Mouse (Mus musculus): ENCODE data around the gene Znhit2. TPM values are rescaled to one million over a fixed set of nuclear protein-coding genes. Genes with fewer than 3 reads are reported as not detected.

The Znhit2 gene
- polyA plus RNA-seq, 1 experiment from 2014 or later: 40.5 TPM

GRCm38 (mm10) chr19:6067011-6067723 is 6.2 kb downstream of the Znhit2 start:
- peak overlapping the region; percentile 49 for H3K4me3 ChIP-seq (ENCODE audit: low read depth, low read length)
- ATAC-seq (peak; percentile 77), DNase-seq (ENCODE audit: low spot score) (peak; percentile 89)
- no peaks in the 10 kb centered on the region for H3K27me3 ChIP-seq (replicated peaks; ENCODE audit: control insufficient read depth, insufficient read depth, low read length)
- H3K27ac ChIP-seq (ENCODE audit: low read depth, low read length): peak overlapping the region; percentile 83
- peaks cover 14% of the 10 kb centered on the region for H3K4me1 ChIP-seq (ENCODE audit: control insufficient read depth, insufficient read depth, low read length)
- H3K36me3 ChIP-seq (ENCODE audit: control insufficient read depth, insufficient read depth, low read length): peaks cover 29% of the 10 kb centered on the region
- H3K9ac ChIP-seq (ENCODE audit: low read length): peak overlapping the region; percentile 77
- under 1% methylated on average over 29 of the region's 30 CpGs for WGBS
- H3K4me2 ChIP-seq (ENCODE audit: low read length): peak overlapping the region; percentile 93
- no peaks in the 10 kb centered on the region for H3K9me3 ChIP-seq (replicated peaks; ENCODE audit: control insufficient read depth, low read length)

GRCm38 (mm10) chr19:6067724-6068415 is 6.9 kb downstream of the Znhit2 start, which contains the start of gene Tm7sf2:
TSS of gene Tm7sf2 (minus strand) at chr19:6068373.
- ATAC-seq (peak; percentile 93), DNase-seq (ENCODE audit: low spot score) (peak; percentile 94)
- Histone ChIP-seq H3K9me3 (replicated peaks; ENCODE audit: control insufficient read depth, low read length) (no peaks in the 10 kb centered on the region), H3K27ac (ENCODE audit: low read depth, low read length) (peak within 1 kb of the TSS; percentile 83), H3K36me3 (ENCODE audit: control insufficient read depth, insufficient read depth, low read length) (peaks cover 32% of the 10 kb centered on the region), H3K4me2 (ENCODE audit: low read length) (peak within 1 kb of the TSS; percentile 93), H3K9ac (ENCODE audit: low read length) (peak within 1 kb of the TSS; percentile 77), H3K27me3 (replicated peaks; ENCODE audit: control insufficient read depth, insufficient read depth, low read length) (no peaks in the 10 kb centered on the region), H3K4me3 (ENCODE audit: low read depth, low read length) (peak within 1 kb of the TSS; percentile 49), H3K4me1 (ENCODE audit: control insufficient read depth, insufficient read depth, low read length) (peaks cover 9% of the 10 kb centered on the region; the same call in 1 of the 2 replicates)
- WGBS: 10% methylated on average over 30 of the region's 33 CpGs

GRCm38 (mm10) chr19:6068951-6069350 is 8.0 kb downstream of the Znhit2 start:
- DNase-seq (ENCODE audit: low spot score) (no peak), ATAC-seq (no peak)
- no peak overlapping the region for H3K4me3 ChIP-seq (ENCODE audit: low read depth, low read length)
- H3K9ac ChIP-seq (ENCODE audit: low read length): no peak overlapping the region
- H3K27ac ChIP-seq (ENCODE audit: low read depth, low read length): no peak overlapping the region
- 81% methylated on average over 4 of the region's 4 CpGs for WGBS
- H3K36me3 ChIP-seq (ENCODE audit: control insufficient read depth, insufficient read depth, low read length): peaks cover 37% of the 10 kb centered on the region
- H3K4me1 ChIP-seq (ENCODE audit: control insufficient read depth, insufficient read depth, low read length): peaks cover 9% of the 10 kb centered on the region; the same call in 1 of the 2 replicates
- no peaks in the 10 kb centered on the region for H3K27me3 ChIP-seq (replicated peaks; ENCODE audit: control insufficient read depth, insufficient read depth, low read length)
- no peaks in the 10 kb centered on the region for H3K9me3 ChIP-seq (replicated peaks; ENCODE audit: control insufficient read depth, low read length)
- H3K4me2 ChIP-seq (ENCODE audit: low read length): no peak overlapping the region

GRCm38 (mm10) chr19:6069851-6070250 is 8.9 kb downstream of the Znhit2 start:
- 93% methylated on average over 10 of the region's 10 CpGs for WGBS
- Histone ChIP-seq H3K4me1 (ENCODE audit: control insufficient read depth, insufficient read depth, low read length) (peaks cover 9% of the 10 kb centered on the region; the same call in 1 of the 2 replicates), H3K36me3 (ENCODE audit: control insufficient read depth, insufficient read depth, low read length) (peaks cover 44% of the 10 kb centered on the region)

GRCm38 (mm10) chr19:6070571-6071250 is 9.7 kb downstream of the Znhit2 start:
- Histone ChIP-seq H3K9me3 (replicated peaks; ENCODE audit: control insufficient read depth, low read length) (no peaks in the 10 kb centered on the region), H3K27me3 (replicated peaks; ENCODE audit: control insufficient read depth, insufficient read depth, low read length) (no peaks in the 10 kb centered on the region), H3K9ac (ENCODE audit: low read length) (no peak overlapping the region), H3K4me3 (ENCODE audit: low read depth, low read length) (no peak overlapping the region), H3K27ac (ENCODE audit: low read depth, low read length) (no peak overlapping the region), H3K4me1 (ENCODE audit: control insufficient read depth, insufficient read depth, low read length) (peaks cover 9% of the 10 kb centered on the region; the same call in 1 of the 2 replicates), H3K4me2 (ENCODE audit: low read length) (no peak overlapping the region), H3K36me3 (ENCODE audit: control insufficient read depth, insufficient read depth, low read length) (peaks cover 49% of the 10 kb centered on the region)
- ATAC-seq (no peak), DNase-seq (ENCODE audit: low spot score) (no peak)
- 92% methylated on average over 31 of the region's 31 CpGs for WGBS

More at GRCm38 (mm10) chr19:6069851-6070250, 8.9 kb downstream of the Znhit2 start:
- Histone ChIP-seq H3K9ac (ENCODE audit: low read length) (no peak overlapping the region), H3K9me3 (replicated peaks; ENCODE audit: control insufficient read depth, low read length) (no peaks in the 10 kb centered on the region), H3K4me3 (ENCODE audit: low read depth, low read length) (no peak overlapping the region), H3K27ac (ENCODE audit: low read depth, low read length) (no peak overlapping the region), H3K4me2 (ENCODE audit: low read length) (no peak overlapping the region), H3K27me3 (replicated peaks; ENCODE audit: control insufficient read depth, insufficient read depth, low read length) (no peaks in the 10 kb centered on the region)
- ATAC-seq (no peak), DNase-seq (ENCODE audit: low spot score) (no peak)

- H3K4me1 ChIP-seq (ENCODE audit: control insufficient read depth, insufficient read depth, low read length): peaks cover 10% of the 10 kb centered on the region
- H3K9me3 ChIP-seq (replicated peaks; ENCODE audit: control insufficient read depth, low read length): no peaks in the 10 kb centered on the region
- no peak overlapping the region for H3K27ac ChIP-seq (ENCODE audit: low read depth, low read length)
- H3K27me3 ChIP-seq (replicated peaks; ENCODE audit: control insufficient read depth, insufficient read depth, low read length): no peaks in the 10 kb centered on the region
- no peak for DNase-seq (ENCODE audit: low spot score)
- WGBS: 96% methylated on average over 19 of the region's 19 CpGs
- no peak overlapping the region for H3K9ac ChIP-seq (ENCODE audit: low read length)
- ATAC-seq: no peak
- H3K4me3 ChIP-seq (ENCODE audit: low read depth, low read length): no peak overlapping the region
- H3K4me2 ChIP-seq (ENCODE audit: low read length): no peak overlapping the region
- H3K36me3 ChIP-seq (ENCODE audit: control insufficient read depth, insufficient read depth, low read length): peaks cover 49% of the 10 kb centered on the region
These were observed 10.3 kb downstream of the Znhit2 start for GRCm38 (mm10) chr19:6071261-6071660.

GRCm38 (mm10) chr19:6073889-6074288 is 12.9 kb downstream of the Znhit2 start:
- DNase-seq (ENCODE audit: low spot score) (no peak), ATAC-seq (no peak)
- H3K4me1 ChIP-seq (ENCODE audit: control insufficient read depth, insufficient read depth, low read length): peaks cover 7% of the 10 kb centered on the region
- H3K27ac ChIP-seq (ENCODE audit: low read depth, low read length): no peak overlapping the region
- no peaks in the 10 kb centered on the region for H3K27me3 ChIP-seq (replicated peaks; ENCODE audit: control insufficient read depth, insufficient read depth, low read length)
- no peak overlapping the region for H3K4me2 ChIP-seq (ENCODE audit: low read length)
- peaks cover 46% of the 10 kb centered on the region for H3K36me3 ChIP-seq (ENCODE audit: control insufficient read depth, insufficient read depth, low read length)
- no peak overlapping the region for H3K4me3 ChIP-seq (ENCODE audit: low read depth, low read length)
- no peaks in the 10 kb centered on the region for H3K9me3 ChIP-seq (replicated peaks; ENCODE audit: control insufficient read depth, low read length)
- H3K9ac ChIP-seq (ENCODE audit: low read length): no peak overlapping the region
- 92% methylated on average over 5 of the region's 5 CpGs for WGBS

GRCm38 (mm10) chr19:6076564-6077393 is 15.8 kb downstream of the Znhit2 start, which contains the start of gene Vps51:
TSS of gene Vps51 (minus strand) at chr19:6077231.
- Histone ChIP-seq H3K27me3 (replicated peaks; ENCODE audit: control insufficient read depth, insufficient read depth, low read length) (no peaks in the 10 kb centered on the region), H3K36me3 (ENCODE audit: control insufficient read depth, insufficient read depth, low read length) (peaks cover 41% of the 10 kb centered on the region), H3K4me2 (ENCODE audit: low read length) (peak within 1 kb of the TSS; percentile 87), H3K9me3 (replicated peaks; ENCODE audit: control insufficient read depth, low read length) (no peaks in the 10 kb centered on the region), H3K27ac (ENCODE audit: low read depth, low read length) (peak within 1 kb of the TSS; percentile 49; the same call in 1 of the 2 replicates), H3K4me3 (ENCODE audit: low read depth, low read length) (peak within 1 kb of the TSS; percentile 56), H3K4me1 (ENCODE audit: control insufficient read depth, insufficient read depth, low read length) (peaks cover 7% of the 10 kb centered on the region), H3K9ac (ENCODE audit: low read length) (peak within 1 kb of the TSS; percentile 70)
- ATAC-seq: peak; percentile 90
- 1% methylated on average over 33 of the region's 33 CpGs for WGBS
- DNase-seq (ENCODE audit: low spot score): peak; percentile 94

Measured in forebrain, embryonic 14.5 days (tissue).